Mouse (Mus musculus) midbrain, embryonic 10.5 days (tissue): ENCODE data around the gene Dnah8. TPM values are rescaled to one million over a fixed set of nuclear protein-coding genes. Genes with fewer than 3 reads are reported as not detected.

Experiments used
- DNase-seq: peaks from one replicate; pipeline ENCODE4 v3.0.0-alpha.2; 2017; ENCODE audit warnings: low spot score
- H3K27ac ChIP-seq: fragments of 300-500 bp; sonication (generic); replicated peaks from 2 replicates; pipeline ENCODE4 v1.5.1; 2016; ENCODE audit warnings: mild to moderate bottlenecking
- H3K27me3 ChIP-seq: fragments of 300-500 bp; sonication (generic); 2 replicates; pipeline ENCODE4 v1.6.1; 2016; ENCODE audit warnings: low read depth, mild to moderate bottlenecking; ENCODE audit not compliant: poor library complexity, severe bottlenecking
- H3K36me3 ChIP-seq: fragments of 300-500 bp; sonication (generic); 2 replicates; pipeline ENCODE4 v1.6.1; 2016; ENCODE audit warnings: mild to moderate bottlenecking, moderate library complexity
- H3K4me1 ChIP-seq: fragments of 300-500 bp; sonication (generic); 2 replicates; pipeline ENCODE4 v1.6.1; 2016
- H3K4me3 ChIP-seq: fragments of 300-500 bp; sonication (generic); 2 replicates; pipeline ENCODE4 v1.5.1; 2016; ENCODE audit warnings: mild to moderate bottlenecking, moderate library complexity
- H3K9me3 ChIP-seq: fragments of 300-500 bp; sonication (generic); replicated peaks from 2 replicates; pipeline ENCODE4 v1.6.1; 2016; ENCODE audit warnings: mild to moderate bottlenecking
- WGBS: fragments of 180-500 bp; shearing (Covaris S2); methylation state at CpG from one replicate; pipeline ENCODE4 v1.1.7; 2016; 5-methylcytosine and 5-hydroxymethylcytosine counted together
- polyA plus RNA-seq: library from polyadenylated mRNA; unstranded; fragments of >200 nt; fragmentation: Nextera tagmentation; extraction: Ambion mirVana; gene quantifications from 2 replicates; pipeline ENCODE4 v1.2.1, GENCODE M21; 2016

Gene Dnah8
- polyA plus RNA-seq, 1 experiment from 2014 or later, result 1.1 TPM

DNA sequence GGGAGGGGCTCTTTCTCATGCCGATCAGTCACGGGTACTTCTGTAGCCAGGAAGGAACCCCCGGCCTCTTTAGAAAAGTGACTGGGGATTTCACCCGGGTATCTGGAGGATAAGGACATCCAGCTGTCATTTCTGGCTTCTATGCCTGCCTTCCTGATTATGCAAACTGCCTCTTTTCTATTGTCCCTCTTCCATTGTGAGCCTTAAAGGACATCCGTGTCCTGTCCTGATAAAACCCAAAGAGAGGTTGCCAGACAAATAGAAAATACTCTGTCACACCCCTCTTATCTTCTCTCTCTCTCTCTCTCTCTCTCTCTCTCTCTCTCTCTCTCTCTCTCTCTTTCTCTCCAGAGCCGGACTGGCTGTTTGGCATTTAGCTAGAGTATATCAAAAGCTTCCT, 258.1 kb downstream of the Dnah8 start:
- WGBS, result 3% methylated on average over 6 of the region's 6 CpGs

DNA sequence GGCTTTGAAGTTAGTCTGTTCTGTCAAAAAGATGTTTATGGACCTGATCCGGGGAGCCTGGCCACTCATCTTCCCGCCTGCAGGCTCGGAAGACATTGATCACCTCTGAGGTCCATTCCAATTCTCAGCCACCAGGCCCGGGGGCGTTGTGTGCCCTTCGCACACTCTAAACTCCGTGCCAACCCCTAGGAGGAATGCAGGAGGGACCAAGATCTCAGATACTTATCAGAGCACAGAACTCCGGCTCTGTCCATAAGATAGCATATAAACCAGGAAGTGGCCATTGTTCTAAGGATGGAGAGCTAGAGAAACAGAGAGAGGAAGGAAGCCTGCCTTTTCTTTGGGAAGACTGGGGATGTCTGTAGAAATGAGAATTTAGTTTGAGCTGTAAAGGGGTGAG, 259.4 kb downstream of the Dnah8 start:
- no peak overlapping the region for H3K27ac ChIP-seq
- H3K36me3 ChIP-seq, result no peaks in the 10 kb centered on the region
- 82% methylated on average over 8 of the region's 8 CpGs for WGBS
- H3K4me3 ChIP-seq, result no peak overlapping the region
- peaks cover 31% of the 10 kb centered on the region for H3K4me1 ChIP-seq
- DNase-seq, result no peak
- peaks cover 9% of the 10 kb centered on the region; the same call in 1 of the 2 replicates for H3K27me3 ChIP-seq
- peaks cover 6% of the 10 kb centered on the region; the same call in 1 of the 2 replicates for H3K9me3 ChIP-seq

More for the DNA sequence above, 258.1 kb downstream of the Dnah8 start:
- Histone ChIP-seq H3K27ac (peak overlapping the region; percentile 63; the same call in 1 of the 2 replicates), H3K9me3 (peaks cover 6% of the 10 kb centered on the region; the same call in 1 of the 2 replicates), H3K4me3 (peak overlapping the region; percentile 36), H3K36me3 (no peaks in the 10 kb centered on the region), H3K27me3 (peaks cover 9% of the 10 kb centered on the region; the same call in 1 of the 2 replicates), H3K4me1 (peaks cover 34% of the 10 kb centered on the region)
- DNase-seq, result peak; percentile 45

DNA sequence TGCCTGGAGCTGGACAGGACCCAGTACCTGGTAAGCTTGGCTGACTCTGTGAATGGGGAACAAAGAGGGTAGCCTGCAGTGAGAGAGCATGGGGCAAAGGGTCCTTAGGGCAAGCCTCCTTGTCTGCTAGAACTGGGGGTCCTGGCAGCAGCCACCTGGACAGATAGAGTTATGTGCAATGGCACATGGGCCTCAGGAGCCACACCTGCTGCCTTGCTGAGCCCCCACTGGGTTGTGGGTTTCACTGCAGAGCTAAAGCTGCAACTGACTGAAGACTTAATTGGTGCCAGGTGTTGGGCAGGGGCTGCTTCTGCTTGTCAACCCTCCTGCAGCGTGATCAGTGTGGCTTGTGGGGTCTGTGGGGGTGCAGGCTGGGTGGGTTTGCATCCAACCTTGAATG, 267.9 kb downstream of the Dnah8 start:
- Histone ChIP-seq H3K36me3 (no peaks in the 10 kb centered on the region), H3K4me3 (no peak overlapping the region), H3K27me3 (0 out of 2 replicates have a peak, but pooled peaks cover 4% of the 10 kb centered on the region), H3K9me3 (no peaks in the 10 kb centered on the region), H3K4me1 (peaks cover 9% of the 10 kb centered on the region; the same call in 1 of the 2 replicates), H3K27ac (no peak overlapping the region)
- 41% methylated on average over 1 of the region's 1 CpGs for WGBS
- DNase-seq, result no peak

DNA sequence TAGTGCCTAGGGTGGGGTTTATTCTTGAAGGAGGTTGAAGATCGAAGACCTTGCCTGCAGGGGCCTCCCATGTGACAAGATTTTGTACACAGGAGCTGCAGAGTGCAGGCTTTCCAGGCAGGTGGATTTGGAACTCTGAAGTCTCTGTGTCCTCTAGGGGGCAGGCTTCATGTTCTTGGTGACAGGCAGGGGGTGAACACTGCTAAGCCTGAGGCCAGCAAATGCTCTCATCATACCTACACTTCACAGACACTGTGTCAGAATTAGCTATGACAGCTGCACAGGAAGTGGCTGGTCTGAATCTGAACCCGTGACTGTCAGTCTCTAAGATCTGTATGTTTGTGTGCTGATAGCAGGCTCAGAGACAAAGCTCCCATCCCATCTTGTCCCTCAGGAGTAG, 268.6 kb downstream of the Dnah8 start:
- H3K36me3 ChIP-seq, result no peaks in the 10 kb centered on the region
- H3K4me1 ChIP-seq, result peaks cover 14% of the 10 kb centered on the region
- H3K9me3 ChIP-seq, result no peaks in the 10 kb centered on the region
- WGBS, result 48% methylated on average over 2 of the region's 2 CpGs
- no peak for DNase-seq
- H3K27ac ChIP-seq, result no peak overlapping the region
- 0 out of 2 replicates have a peak, but pooled peaks cover 4% of the 10 kb centered on the region for H3K27me3 ChIP-seq
- H3K4me3 ChIP-seq, result no peak overlapping the region

DNA sequence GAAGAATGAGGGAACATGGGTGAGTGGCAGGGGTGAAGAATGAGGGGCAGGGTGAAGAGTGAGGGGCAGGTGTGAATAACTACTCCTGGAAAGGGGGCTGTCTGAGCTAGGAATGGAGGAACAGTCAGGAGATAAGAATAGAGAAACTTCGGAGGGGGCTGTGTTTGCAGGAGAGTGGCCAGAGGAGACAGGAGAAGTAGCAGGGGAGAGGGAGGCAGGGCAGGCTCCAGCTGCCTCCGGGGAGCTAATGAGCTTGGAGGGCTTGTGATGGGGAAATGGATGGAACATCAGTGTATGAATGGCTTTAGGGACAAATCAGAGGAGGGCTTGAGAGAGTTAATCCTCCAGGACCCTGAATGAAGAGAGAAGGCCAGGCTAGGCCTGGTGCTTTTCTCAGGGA, 272.9 kb downstream of the Dnah8 start:
- no peak for DNase-seq
- Histone ChIP-seq H3K4me1 (peaks cover 25% of the 10 kb centered on the region), H3K36me3 (no peaks in the 10 kb centered on the region), H3K4me3 (no peak overlapping the region), H3K27ac (no peak overlapping the region), H3K27me3 (peaks cover 29% of the 10 kb centered on the region), H3K9me3 (no peaks in the 10 kb centered on the region)
- WGBS, result 20% methylated on average over 2 of the region's 2 CpGs

DNA sequence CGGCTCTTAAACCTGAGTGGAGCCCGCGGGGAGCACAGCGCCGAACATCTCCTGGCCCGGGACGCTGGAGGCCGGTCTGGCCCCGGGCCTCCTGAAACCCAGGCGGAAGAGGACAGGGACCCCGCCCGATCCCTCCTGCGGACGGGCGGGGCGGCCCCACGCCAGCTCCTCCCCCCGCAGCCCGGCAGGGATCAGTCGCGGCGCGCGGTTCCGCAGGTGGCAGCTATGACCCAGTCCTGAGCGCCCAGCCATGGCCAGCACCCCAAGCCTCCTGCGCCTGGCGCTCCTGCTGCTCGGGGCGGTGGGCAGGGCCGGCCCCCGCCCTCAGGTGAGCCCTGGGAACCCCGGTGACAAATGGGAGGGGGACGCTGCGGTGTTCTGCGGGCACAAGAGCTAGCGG, 277.5 kb downstream of the Dnah8 start, which contains the start of gene Glp1r:
Gene Glp1r (plus strand): TSS at position 191 of the 400 bp plus-strand sequence.
- Histone ChIP-seq H3K36me3 (no peaks in the 10 kb centered on the region), H3K4me3 (peak within 1 kb of the TSS; percentile 60), H3K4me1 (peaks cover 22% of the 10 kb centered on the region), H3K27ac (peak within 1 kb of the TSS; percentile 75), H3K9me3 (no peaks in the 10 kb centered on the region), H3K27me3 (peaks cover 53% of the 10 kb centered on the region)
- WGBS, result under 1% methylated on average over 37 of the region's 37 CpGs
- peak; percentile 24 for DNase-seq

DNA sequence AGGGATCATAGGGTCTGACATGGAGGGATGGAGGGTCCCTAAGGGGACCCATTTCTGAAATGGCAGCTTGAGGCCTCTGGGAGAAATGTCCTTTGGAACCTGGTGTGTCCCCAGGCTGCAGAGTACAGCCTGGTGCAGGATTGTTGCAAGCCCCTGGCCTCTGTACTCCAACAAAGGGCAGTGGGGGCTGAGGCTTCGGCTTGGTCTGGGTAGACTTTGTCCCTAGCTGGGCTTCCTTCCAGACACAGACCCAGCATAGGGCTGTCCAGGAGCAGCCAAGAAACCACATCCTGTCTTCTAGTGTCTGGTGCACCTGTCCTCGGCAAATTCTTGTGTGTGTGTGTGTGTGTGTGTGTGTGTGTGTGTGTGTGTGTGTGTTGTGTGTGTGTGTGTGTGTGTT, 279.9 kb downstream of the Dnah8 start:
- Histone ChIP-seq H3K4me3 (no peak overlapping the region), H3K9me3 (no peaks in the 10 kb centered on the region), H3K27me3 (peaks cover 53% of the 10 kb centered on the region), H3K4me1 (peaks cover 15% of the 10 kb centered on the region), H3K27ac (no peak overlapping the region), H3K36me3 (no peaks in the 10 kb centered on the region)
- WGBS, result 79% methylated on average over 2 of the region's 2 CpGs
- no peak for DNase-seq

DNA sequence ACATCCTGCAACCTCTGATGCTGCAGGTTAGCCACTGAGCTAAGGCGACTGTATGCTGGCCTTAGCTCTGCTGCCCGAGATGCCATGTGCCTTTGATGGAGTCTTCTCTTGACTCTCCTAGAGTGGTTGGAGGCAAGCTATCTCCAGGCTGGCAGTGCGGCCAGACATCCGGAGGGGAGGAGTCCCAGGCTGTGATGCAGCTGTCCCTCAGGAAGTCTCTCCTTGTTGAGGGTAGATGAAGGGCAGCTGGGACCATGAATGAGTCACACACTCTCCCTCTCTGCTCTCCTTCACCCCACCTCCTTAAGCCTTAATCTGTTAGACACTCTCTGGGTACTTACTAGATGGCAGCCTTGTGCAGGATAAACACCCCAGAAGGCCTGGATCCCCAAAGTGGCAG, 283.4 kb downstream of the Dnah8 start:
- WGBS, result 77% methylated on average over 4 of the region's 4 CpGs
- DNase-seq, result no peak
- H3K4me1 ChIP-seq, result no peaks in the 10 kb centered on the region
- no peaks in the 10 kb centered on the region for H3K36me3 ChIP-seq
- no peak overlapping the region for H3K4me3 ChIP-seq
- H3K9me3 ChIP-seq, result no peaks in the 10 kb centered on the region
- no peak overlapping the region for H3K27ac ChIP-seq
- H3K27me3 ChIP-seq, result peaks cover 19% of the 10 kb centered on the region

DNA sequence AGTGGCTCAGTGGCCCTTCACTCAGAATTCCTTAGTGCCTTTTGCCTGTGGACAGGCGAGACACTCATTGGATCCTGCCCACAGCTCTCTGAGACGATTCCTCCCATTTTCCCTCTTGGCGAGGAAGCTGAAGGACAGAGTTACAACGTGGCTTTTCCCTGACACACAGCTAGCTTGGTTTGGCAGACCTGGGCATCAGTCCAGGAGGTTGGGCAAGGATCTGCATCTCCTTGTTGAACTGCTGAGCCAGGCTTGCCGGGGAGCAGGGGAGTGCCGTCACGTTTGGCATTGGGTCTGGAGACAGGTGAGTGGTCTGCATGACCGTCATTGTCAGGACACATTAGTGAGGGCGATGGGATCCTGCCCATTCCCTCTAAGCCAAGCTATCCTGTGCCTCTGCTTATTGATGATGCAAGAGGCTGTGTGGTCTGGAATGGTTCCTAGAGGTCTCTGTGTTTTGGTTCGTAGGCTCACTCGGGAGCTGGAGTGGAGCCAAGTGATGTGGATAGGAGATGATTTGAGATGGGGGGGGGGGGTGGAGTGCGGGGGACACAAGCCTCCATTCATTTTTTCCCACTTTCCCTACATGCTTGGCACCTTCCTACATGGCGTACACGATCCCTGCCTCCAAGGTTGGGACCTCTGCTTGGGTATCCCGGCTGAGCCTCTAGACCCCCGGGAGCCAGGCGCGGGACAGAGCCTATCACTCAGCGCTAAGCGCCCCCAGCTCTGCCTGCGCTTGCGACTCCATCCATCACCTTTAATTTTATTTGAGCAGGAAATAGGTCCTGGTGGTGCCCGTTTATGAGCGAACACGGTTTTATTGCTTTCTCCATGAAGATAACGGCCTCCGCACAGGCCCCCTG, 286.9 kb downstream of the Dnah8 start:
- no peaks in the 10 kb centered on the region for H3K27me3 ChIP-seq
- H3K9me3 ChIP-seq, result no peaks in the 10 kb centered on the region
- 91% methylated on average over 27 of the region's 27 CpGs for WGBS
- no peaks in the 10 kb centered on the region for H3K4me1 ChIP-seq
- H3K27ac ChIP-seq, result no peak overlapping the region
- no peaks in the 10 kb centered on the region for H3K36me3 ChIP-seq
- no peak for DNase-seq
- H3K4me3 ChIP-seq, result no peak overlapping the region

DNA sequence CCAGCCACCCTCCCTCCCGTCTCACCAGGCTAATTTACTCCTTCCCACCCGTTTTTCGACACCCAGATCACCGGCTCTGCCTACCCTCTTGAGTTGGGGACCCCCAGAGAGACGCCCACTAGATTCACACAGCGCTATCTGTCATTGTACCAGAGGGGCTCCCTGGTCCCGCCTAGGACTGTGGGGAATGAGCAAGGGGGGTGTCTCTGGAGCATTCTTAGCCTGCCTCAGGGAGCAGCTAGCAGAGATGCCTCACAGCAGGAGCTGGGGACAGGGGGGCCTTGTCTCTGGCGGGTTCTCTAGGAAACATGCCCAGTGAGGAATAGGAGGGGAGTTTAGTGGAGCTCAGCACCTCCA, 287.6 kb downstream of the Dnah8 start:
- Histone ChIP-seq H3K4me1 (no peaks in the 10 kb centered on the region), H3K36me3 (no peaks in the 10 kb centered on the region), H3K9me3 (no peaks in the 10 kb centered on the region), H3K27me3 (no peaks in the 10 kb centered on the region), H3K4me3 (no peak overlapping the region), H3K27ac (no peak overlapping the region)
- no peak for DNase-seq
- 70% methylated on average over 8 of the region's 8 CpGs for WGBS

DNA sequence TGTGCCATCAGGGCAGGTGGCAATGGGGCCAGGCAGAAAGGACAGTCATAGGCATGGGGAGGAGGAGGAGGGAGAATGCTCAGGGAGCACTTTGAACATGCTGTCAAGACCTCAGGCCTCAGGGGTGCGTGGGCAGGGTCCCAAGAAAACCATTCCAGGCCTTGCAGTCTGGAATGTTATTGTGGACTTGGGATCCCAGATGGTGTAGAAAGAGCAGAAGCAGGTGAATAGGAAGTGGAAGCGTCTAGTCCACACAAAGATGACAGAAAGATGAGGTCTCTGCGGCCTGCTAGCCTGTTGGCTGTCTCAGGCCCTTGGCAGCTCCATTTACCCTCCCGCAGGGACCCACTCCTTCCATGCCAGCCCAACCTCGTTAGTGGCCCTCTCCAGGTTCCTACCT, 288.4 kb downstream of the Dnah8 start:
- no peaks in the 10 kb centered on the region for H3K36me3 ChIP-seq
- 87% methylated on average over 5 of the region's 5 CpGs for WGBS
- H3K27ac ChIP-seq, result no peak overlapping the region
- no peaks in the 10 kb centered on the region for H3K27me3 ChIP-seq
- H3K4me3 ChIP-seq, result no peak overlapping the region
- no peaks in the 10 kb centered on the region for H3K4me1 ChIP-seq
- DNase-seq, result no peak
- H3K9me3 ChIP-seq, result no peaks in the 10 kb centered on the region

DNA sequence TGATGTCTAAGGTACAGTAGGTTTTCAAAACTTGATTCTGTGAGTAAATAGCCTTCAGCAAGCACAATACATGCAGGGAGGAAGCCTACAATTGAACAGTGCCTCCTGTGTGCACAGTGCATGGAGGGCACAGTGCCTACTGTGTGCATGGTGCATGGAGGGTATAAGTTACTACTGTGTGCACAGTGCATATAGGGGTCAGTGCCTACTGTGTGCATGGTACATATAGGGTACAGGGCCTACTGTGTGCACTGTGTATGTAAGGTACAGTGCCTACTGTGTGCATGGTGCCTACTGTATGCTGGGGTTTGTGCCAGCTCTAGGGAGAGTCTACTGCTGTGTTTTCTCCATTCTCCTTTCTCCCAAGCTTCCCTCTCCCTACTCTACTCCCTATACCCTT, 290.1 kb downstream of the Dnah8 start:
- H3K4me3 ChIP-seq, result no peak overlapping the region
- H3K9me3 ChIP-seq, result no peaks in the 10 kb centered on the region
- no peak for DNase-seq
- H3K27ac ChIP-seq, result no peak overlapping the region
- H3K27me3 ChIP-seq, result no peaks in the 10 kb centered on the region
- no peaks in the 10 kb centered on the region for H3K36me3 ChIP-seq
- no peaks in the 10 kb centered on the region for H3K4me1 ChIP-seq

DNA sequence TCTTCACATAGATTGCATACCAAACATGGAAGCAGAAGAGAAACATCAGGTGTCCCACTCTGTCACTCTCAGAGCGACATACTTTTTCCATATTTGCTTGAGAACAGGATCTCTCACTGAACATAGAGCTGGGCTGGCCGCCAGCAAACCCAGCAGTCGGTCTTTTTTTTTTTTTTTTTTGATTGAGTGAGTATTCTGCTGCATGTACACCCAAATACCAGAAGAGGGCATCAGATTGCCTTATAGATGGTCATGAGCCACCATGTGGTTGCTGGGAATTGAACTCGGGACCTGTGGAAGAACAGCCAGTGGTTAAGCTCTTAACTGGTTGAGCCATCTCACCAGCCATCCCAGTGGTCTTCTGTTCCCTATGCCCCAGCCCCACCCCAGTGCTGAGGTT, 299.4 kb downstream of the Dnah8 start:
- H3K4me3 ChIP-seq, result no peak overlapping the region
- H3K36me3 ChIP-seq, result no peaks in the 10 kb centered on the region
- no peaks in the 10 kb centered on the region for H3K4me1 ChIP-seq
- H3K27me3 ChIP-seq, result no peaks in the 10 kb centered on the region
- WGBS, result 79% methylated on average over 4 of the region's 4 CpGs
- no peak for DNase-seq
- H3K9me3 ChIP-seq, result no peaks in the 10 kb centered on the region
- no peak overlapping the region for H3K27ac ChIP-seq
